Mouse (Mus musculus): ENCODE results near the gene Pax4.

The Pax4 gene

GRCm38 (mm10) chr6:28449253-28449652 lies at the start of gene Pax4:
TSS of gene Pax4 (minus strand) at chr6:28449353.
- no peak for DNase-seq (ENCODE audit: low read depth, low spot score)

- no peak for DNase-seq (ENCODE audit: low read depth, low spot score)
These were observed 48.7 kb upstream of the Pax4 start for GRCm38 (mm10) chr6:28497837-28498236.

- no peak for DNase-seq (ENCODE audit: low read depth, low spot score)
These were observed 42.0 kb upstream of the Pax4 start for GRCm38 (mm10) chr6:28491198-28491597.

GRCm38 (mm10) chr6:28490612-28491011 lies 41.5 kb upstream of the Pax4 start:
- no peak for DNase-seq (ENCODE audit: low read depth, low spot score)

GRCm38 (mm10) chr6:28488204-28488851 lies 39.2 kb upstream of the Pax4 start:
- no peak for DNase-seq (ENCODE audit: low read depth, low spot score)

- no peak for DNase-seq (ENCODE audit: low read depth, low spot score)
These were observed 37.8 kb upstream of the Pax4 start for GRCm38 (mm10) chr6:28486905-28487304.

- DNase-seq (ENCODE audit: low read depth, low spot score), result no peak
These were observed 37.3 kb upstream of the Pax4 start for GRCm38 (mm10) chr6:28486471-28486870.

GRCm38 (mm10) chr6:28486008-28486407 lies 36.9 kb upstream of the Pax4 start:
- no peak for DNase-seq (ENCODE audit: low read depth, low spot score)

GRCm38 (mm10) chr6:28482711-28483315 lies 33.7 kb upstream of the Pax4 start:
- DNase-seq (ENCODE audit: low read depth, low spot score), result no peak

GRCm38 (mm10) chr6:28480752-28481492 lies 31.8 kb upstream of the Pax4 start:
- DNase-seq (ENCODE audit: low read depth, low spot score), result no peak

GRCm38 (mm10) chr6:28479865-28480751 lies 31.0 kb upstream of the Pax4 start:
- peak; percentile 100 for DNase-seq (ENCODE audit: low read depth, low spot score)

- DNase-seq (ENCODE audit: low read depth, low spot score), result no peak
These were observed 25.7 kb upstream of the Pax4 start, which contains the start of gene Snd1 for GRCm38 (mm10) chr6:28474839-28475238. TSS of gene Snd1 (plus strand) at chr6:28475139.

GRCm38 (mm10) chr6:28474211-28474610 lies 25.1 kb upstream of the Pax4 start:
- no peak for DNase-seq (ENCODE audit: low read depth, low spot score)

- DNase-seq (ENCODE audit: low read depth, low spot score), result no peak
These were observed 22.3 kb upstream of the Pax4 start for GRCm38 (mm10) chr6:28471284-28472035.

- DNase-seq (ENCODE audit: low read depth, low spot score), result no peak
These were observed 21.5 kb upstream of the Pax4 start for GRCm38 (mm10) chr6:28470621-28471020.

- DNase-seq (ENCODE audit: low read depth, low spot score), result no peak
These were observed 21.0 kb upstream of the Pax4 start for GRCm38 (mm10) chr6:28470017-28470602.

GRCm38 (mm10) chr6:28464630-28465029 lies 15.5 kb upstream of the Pax4 start:
- no peak for DNase-seq (ENCODE audit: low read depth, low spot score)

- DNase-seq (ENCODE audit: low read depth, low spot score), result no peak
These were observed 11.4 kb upstream of the Pax4 start for GRCm38 (mm10) chr6:28460534-28460933.

- no peak for DNase-seq (ENCODE audit: low read depth, low spot score)
These were observed 10.1 kb upstream of the Pax4 start for GRCm38 (mm10) chr6:28459221-28459668.

GRCm38 (mm10) chr6:28450977-28451376 lies 1.8 kb upstream of the Pax4 start:
- DNase-seq (ENCODE audit: low read depth, low spot score), result no peak

- peak; percentile 23 for DNase-seq (ENCODE audit: low read depth, low spot score)
These were observed 1.3 kb upstream of the Pax4 start for GRCm38 (mm10) chr6:28450481-28450880.
